Mouse (Mus musculus) midbrain, embryonic 11.5 days (tissue): Measurements from ENCODE around the gene F2rl3. TPM values are rescaled to one million over a fixed set of nuclear protein-coding genes. Genes with fewer than 3 reads are reported as not detected.

Source experiments
- ATAC-seq: fragments of 200-750 bp; cut with Nextera tagmentation; 2 replicates; pipeline ENCODE4 v1.8.0; 2017; ENCODE audit warnings: moderate TSS enrichment, moderate library complexity; ENCODE audit not compliant: low FRiP score
- DNase-seq: peaks from one replicate; pipeline ENCODE4 v3.0.0; 2015; ENCODE audit warnings: low spot score; ENCODE audit errors: missing footprints
- H3K27ac ChIP-seq: fragments of 300-500 bp; sonication (generic); 2 replicates; pipeline ENCODE4 v1.5.1; 2014; ENCODE audit warnings: low read depth, low read length
- H3K27me3 ChIP-seq: fragments of 300-500 bp; sonication (generic); 2 replicates; pipeline ENCODE4 v1.6.1; 2014; ENCODE audit warnings: mild to moderate bottlenecking, low read length, moderate library complexity, mixed read lengths; ENCODE audit not compliant: control insufficient read depth, insufficient read depth
- H3K36me3 ChIP-seq: fragments of 300-500 bp; sonication (generic); 2 replicates; pipeline ENCODE4 v1.6.1; 2014; ENCODE audit warnings: mild to moderate bottlenecking, low read length, moderate library complexity, mixed read lengths; ENCODE audit not compliant: control insufficient read depth, insufficient read depth
- H3K4me1 ChIP-seq: fragments of 300-500 bp; sonication (generic); 2 replicates; pipeline ENCODE4 v1.6.1; 2014; ENCODE audit warnings: low read length; ENCODE audit not compliant: control insufficient read depth, insufficient read depth
- H3K4me2 ChIP-seq: fragments of 300-500 bp; sonication (generic); 2 replicates; pipeline ENCODE4 v1.6.1; 2014; ENCODE audit warnings: mild to moderate bottlenecking, moderate library complexity
- H3K4me3 ChIP-seq: fragments of 300-500 bp; sonication (generic); 2 replicates; pipeline ENCODE4 v1.5.1; 2014; ENCODE audit warnings: low read depth, low read length
- H3K9ac ChIP-seq: fragments of 300-500 bp; sonication (generic); 2 replicates; pipeline ENCODE4 v1.6.1; 2014; ENCODE audit warnings: low read length
- H3K9me3 ChIP-seq: fragments of 300-500 bp; sonication (generic); 2 replicates; pipeline ENCODE4 v1.6.1; 2016; ENCODE audit warnings: low read length; ENCODE audit not compliant: control insufficient read depth
- WGBS: fragments of 180-500 bp; shearing (Covaris S2); extraction: QIAGEN DNeasy Blood & Tissue Kit; methylation state at CpG from one replicate; pipeline ENCODE4 v1.1.7; 2014; 5-methylcytosine and 5-hydroxymethylcytosine counted together
- polyA plus RNA-seq: library from polyadenylated mRNA; unstranded; fragments of >200 nt; fragmentation: Nextera tagmentation; extraction: Ambion mirVana; gene quantifications from 2 replicates; pipeline ENCODE4 v1.2.1, GENCODE M21; 2014

F2rl3 gene
- polyA plus RNA-seq, 1 experiment from 2014 or later, result 1.4 TPM

DNA sequence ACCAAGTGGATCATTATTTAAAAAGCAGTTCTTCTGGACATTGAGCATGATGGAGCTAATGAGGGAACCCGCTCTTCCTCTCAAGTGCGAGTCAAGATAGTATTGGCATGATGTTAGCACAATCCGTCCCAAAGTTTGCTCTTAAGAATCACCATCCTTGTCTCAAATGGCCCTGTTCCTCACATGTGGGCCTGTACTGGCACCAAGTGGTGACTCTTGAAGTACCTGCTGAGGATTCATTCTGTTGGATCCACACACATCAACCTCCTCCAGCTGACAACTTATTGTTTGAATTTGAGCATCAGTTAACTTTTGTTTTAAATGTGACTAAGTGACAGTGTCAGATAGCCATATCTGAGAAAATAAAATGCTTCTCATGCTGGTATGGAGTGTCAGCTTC, 51.0 kb downstream of the F2rl3 start:
- no peak overlapping the region for H3K4me2 ChIP-seq
- DNase-seq, result no peak
- no peaks in the 10 kb centered on the region; the same call in 1 of the 2 replicates for H3K36me3 ChIP-seq
- H3K9me3 ChIP-seq, result no peaks in the 10 kb centered on the region
- WGBS, result 91% methylated on average over 3 of the region's 3 CpGs
- no peak overlapping the region for H3K4me3 ChIP-seq
- no peaks in the 10 kb centered on the region for H3K4me1 ChIP-seq
- no peak overlapping the region for H3K27ac ChIP-seq
- no peak overlapping the region for H3K9ac ChIP-seq
- no peaks in the 10 kb centered on the region for H3K27me3 ChIP-seq
- no peak for ATAC-seq

Other genes with a start within 250 kb of the F2rl3 start
- 11.0 and 13.6 TPM in 2 replicates for gene Med26, start 213.6 kb upstream of the F2rl3 start, polyA plus RNA-seq
- gene Smim7, start 190.8 kb upstream of the F2rl3 start, polyA plus RNA-seq, result 117 and 121 TPM in 2 replicates
- 9.1 and 11.4 TPM in 2 replicates for gene Tmem38a, start 189.8 kb upstream of the F2rl3 start, polyA plus RNA-seq
- 0.03 and 0.07 TPM in 2 replicates for gene Nwd1, start 115.2 kb upstream of the F2rl3 start, polyA plus RNA-seq
- gene Sin3b, start 38.6 kb upstream of the F2rl3 start, polyA plus RNA-seq, result 147 and 155 TPM in 2 replicates